In genomic region chr2:136108124-136109037, GRCm38 (mm10) we compare ENCODE assay signal across 11 mouse cellular contexts. TPM values are rescaled to one million over a fixed set of nuclear protein-coding genes. Genes with fewer than 3 reads are reported as not detected.
DNase-seq lines count a peak whose midpoint lies in the region; ATAC-seq and TF ChIP-seq lines count a peak whose summit lies in the region.
"Had no signal": no experiment of that assay in that cellular context is flagged by ENCODE, and none has a peak within 500 bp of the region (broad histone marks: within the 10 kb centered on the region; RNA-seq: fewer than 3 reads in every experiment).

No protein-coding gene starts in this region.

- no peak overlapping the region for H3K4me2 ChIP-seq in intestine, embryonic 14.5 days (ENCODE audit: low read length)
- H3K4me2 ChIP-seq in intestine, postnatal 0 days (replicated peaks; ENCODE audit: low read depth) = no peak overlapping the region
- H3K4me2 ChIP-seq in hindbrain, embryonic 12.5 days (replicated peaks) = peak overlapping the region; percentile 27
- peak overlapping the region; percentile 26 for H3K4me2 ChIP-seq in neural tube, embryonic 12.5 days (replicated peaks)
- H3K4me2 ChIP-seq: liver, embryonic 15.5 days had no signal

- no peak overlapping the region for H3K27ac ChIP-seq in intestine, embryonic 14.5 days (ENCODE audit: low read depth)
- H3K27ac ChIP-seq in intestine, postnatal 0 days (ENCODE audit: low read depth, low read length) = no peak overlapping the region
- peak overlapping the region; percentile 93 for H3K27ac ChIP-seq in hindbrain, embryonic 12.5 days
- H3K27ac ChIP-seq in neural tube, embryonic 12.5 days = peak overlapping the region; percentile 72
- H3K27ac ChIP-seq: liver, embryonic 15.5 days had no signal

- no peaks in the 10 kb centered on the region for H3K27me3 ChIP-seq in intestine, embryonic 14.5 days (replicated peaks; ENCODE audit: control insufficient read depth, insufficient read depth, low read length)
- no peaks in the 10 kb centered on the region for H3K27me3 ChIP-seq in intestine, postnatal 0 days (replicated peaks; ENCODE audit: control insufficient read depth, insufficient read depth, low read length)
- H3K27me3 ChIP-seq in hindbrain, embryonic 12.5 days = no peaks in the 10 kb centered on the region
- no peaks in the 10 kb centered on the region; the same call in 1 of the 2 replicates for H3K27me3 ChIP-seq in neural tube, embryonic 12.5 days (replicated peaks)
- H3K27me3 ChIP-seq: liver, embryonic 15.5 days had no signal

- DNase-seq in intestine, embryonic 14.5 days (ENCODE audit: low spot score) = no peak
- peak; percentile 17 to 22 for DNase-seq in cerebellum, postnatal 36 days
- no peak for DNase-seq in liver
- no peak for DNase-seq in lung, postnatal 10 days
- no peak for DNase-seq in testis, postnatal 10 days (ENCODE audit: low spot score)

- H3K36me3 ChIP-seq in intestine, embryonic 14.5 days (ENCODE audit: control insufficient read depth, insufficient read depth, low read length) = no peaks in the 10 kb centered on the region
- H3K36me3 ChIP-seq in intestine, postnatal 0 days (ENCODE audit: control insufficient read depth, insufficient read depth) = no peaks in the 10 kb centered on the region
- no peaks in the 10 kb centered on the region for H3K36me3 ChIP-seq in hindbrain, embryonic 12.5 days
- H3K36me3 ChIP-seq in neural tube, embryonic 12.5 days = no peaks in the 10 kb centered on the region
- H3K36me3 ChIP-seq: liver, embryonic 15.5 days had no signal

- no peaks in the 10 kb centered on the region for H3K9me3 ChIP-seq in intestine, embryonic 14.5 days (ENCODE audit: control insufficient read depth, low read length)
- H3K9me3 ChIP-seq in intestine, postnatal 0 days (ENCODE audit: control insufficient read depth) = no peaks in the 10 kb centered on the region
- no peaks in the 10 kb centered on the region for H3K9me3 ChIP-seq in hindbrain, embryonic 12.5 days (replicated peaks)
- H3K9me3 ChIP-seq in neural tube, embryonic 12.5 days = no peaks in the 10 kb centered on the region
- H3K9me3 ChIP-seq: liver, embryonic 15.5 days had no signal

- no peak overlapping the region for H3K4me3 ChIP-seq in intestine, embryonic 14.5 days (ENCODE audit: low read depth, low read length)
- H3K4me3 ChIP-seq in intestine, postnatal 0 days (ENCODE audit: low read depth, low read length) = no peak overlapping the region
- H3K4me3 ChIP-seq in hindbrain, embryonic 12.5 days = no peak overlapping the region
- no peak overlapping the region for H3K4me3 ChIP-seq in neural tube, embryonic 12.5 days
- H3K4me3 ChIP-seq: liver, embryonic 15.5 days had no signal

- H3K9ac ChIP-seq in intestine, embryonic 14.5 days (ENCODE audit: low read length) = no peak overlapping the region
- no peak overlapping the region for H3K9ac ChIP-seq in intestine, postnatal 0 days (ENCODE audit: low read depth, low read length)
- peak overlapping the region; percentile 54 for H3K9ac ChIP-seq in hindbrain, embryonic 12.5 days
- H3K9ac ChIP-seq in neural tube, embryonic 12.5 days = peak overlapping the region; percentile 22; the same call in 1 of the 2 replicates
- H3K9ac ChIP-seq: liver, embryonic 15.5 days had no signal

- no peak for TF ChIP-seq CTCF in intestine, postnatal 0 days (IDR thresholded peaks at IDR 0.05; ENCODE audit: low read depth)

- 38% methylated on average over 6 of the region's 6 CpGs for WGBS in intestine, embryonic 14.5 days
- WGBS in intestine, postnatal 0 days = 41% methylated on average over 6 of the region's 6 CpGs
- WGBS in hindbrain, embryonic 12.5 days = 11% methylated on average over 6 of the region's 6 CpGs
- 7% methylated on average over 6 of the region's 6 CpGs for WGBS in neural tube, embryonic 12.5 days

- peaks cover 3% of the 10 kb centered on the region; the same call in 1 of the 2 replicates for H3K4me1 ChIP-seq in intestine, embryonic 14.5 days (replicated peaks; ENCODE audit: control insufficient read depth, insufficient read depth, low read length)
- no peaks in the 10 kb centered on the region for H3K4me1 ChIP-seq in intestine, postnatal 0 days (replicated peaks; ENCODE audit: control insufficient read depth, insufficient read depth, low read length)
- H3K4me1 ChIP-seq in hindbrain, embryonic 12.5 days = peaks cover 40% of the 10 kb centered on the region
- H3K4me1 ChIP-seq in neural tube, embryonic 12.5 days = peaks cover 31% of the 10 kb centered on the region
- H3K4me1 ChIP-seq: liver, embryonic 15.5 days had no signal

- ATAC-seq in intestine, embryonic 14.5 days (replicated peaks; ENCODE audit: low FRiP score, low TSS enrichment, low read depth) = 0 out of 2 replicates have a peak, but pooled peaks have one; percentile 43
- ATAC-seq in intestine, postnatal 0 days = no peak
- ATAC-seq in hindbrain, embryonic 12.5 days (ENCODE audit: low FRiP score) = peak; percentile 97
- peak; percentile 94 for ATAC-seq in neural tube, embryonic 12.5 days (ENCODE audit: low FRiP score, low read depth)

RNA-seq across cellular contexts. Expression of gene Lamp5, which starts 56.3 kb away (rescaled TPM):
- 0.17 and 0.18 TPM in 2 replicates for polyA plus RNA-seq in intestine, embryonic 14.5 days (2014; fragmentation: Nextera tagmentation; extraction: Ambion mirVana)
- polyA plus RNA-seq in intestine, postnatal 0 days (2015; fragmentation: Nextera tagmentation; extraction: Ambion mirVana) = not detected in 2 replicates
- polyA plus RNA-seq in hindbrain, embryonic 12.5 days (2016; fragmentation: Nextera tagmentation; extraction: Ambion mirVana) = 111 and 135 TPM in 2 replicates
- polyA plus RNA-seq in neural tube, embryonic 12.5 days (2016; fragmentation: Nextera tagmentation; extraction: Ambion mirVana) = 167 and 171 TPM in 2 replicates
- polyA plus RNA-seq: C2C12; heart, postnatal 0 days; liver, embryonic 15.5 days had no signal

Comparison
In these comparisons a context has a peak if more than half of its experiments do, and no peak if none do; other contexts are left out.
1. DNase-seq: peak in cerebellum, postnatal 36 days (2 of 2); none in intestine, embryonic 14.5 days (single experiment), liver (single experiment), lung, postnatal 10 days (single experiment) and testis, postnatal 10 days (single experiment).
2. H3K27ac ChIP-seq: peak in hindbrain, embryonic 12.5 days (single experiment) and neural tube, embryonic 12.5 days (single experiment); none in intestine, embryonic 14.5 days (single experiment) and intestine, postnatal 0 days (single experiment).
3. H3K4me2 ChIP-seq: peak in hindbrain, embryonic 12.5 days (single experiment) and neural tube, embryonic 12.5 days (single experiment); none in intestine, embryonic 14.5 days (single experiment) and intestine, postnatal 0 days (single experiment).
4. H3K9ac ChIP-seq: peak in hindbrain, embryonic 12.5 days (single experiment) and neural tube, embryonic 12.5 days (single experiment); none in intestine, embryonic 14.5 days (single experiment) and intestine, postnatal 0 days (single experiment).
5. RNA of gene Lamp5, which starts 56.3 kb away (polyA plus RNA-seq): 167 to 171 TPM in neural tube, embryonic 12.5 days and 111 to 135 TPM in hindbrain, embryonic 12.5 days; 0.17 to 0.18 TPM in intestine, embryonic 14.5 days and not detected in intestine, postnatal 0 days; every median in the first group is over 10 times any median in the second.